Mouse (Mus musculus) embryonic stem cell, embryonic (primary cell): ENCODE measurements around the gene Mblac1.
"Not testable (repeated sequence)": the region's sequence is repeated elsewhere in the genome, so short reads cannot be mapped to it uniquely, and the experiment has no call there.

Experiments used
- CTCF ChIA-PET, 4 experiments: fragments of 300-600 bp in 2 of 4; fragments of 350-600 bp in 2 of 4; sonication (Branson Sonifier 250); formaldehyde crosslinking; loops; one replicate each; lab custom pipeline; 2022; ENCODE audit warnings: inconsistent platforms in 2 of 4; lab: Charles Lee
- POLR2A ChIA-PET, 4 experiments: fragments of 300-600 bp in 2 of 4; fragments of 350-600 bp in 2 of 4; sonication (Branson Sonifier 250); formaldehyde crosslinking; loops; one replicate each; lab custom pipeline; 2022; ENCODE audit warnings: antibody characterized with exemption in 4 of 4, inconsistent platforms in 1 of 4; lab: Charles Lee

Mblac1 gene

GRCm38 (mm10) chr5:138194755-138195345, 736 bp downstream of the Mblac1 start:
- POLR2A ChIA-PET = interaction anchor here in 2 of 4 experiments (0.6 to 2.6 kb wide), 19 partner anchors 8 to 1092 kb away, joined by 3 to 14 read pairs (median 5); partner anchors contain the start of genes Cops6 (in 2 of the 2), Cnpy4 (in 1 of the 2), Mcm7 (in 1 of the 2) and Taf6 (in 1 of the 2)
- CTCF ChIA-PET = no interaction called here

- ChIA-PET CTCF (no interaction called here), POLR2A (interaction anchor here in 2 of 4 experiments (0.6 to 2.6 kb wide), 15 partner anchors 8 to 1093 kb away, joined by 3 to 12 read pairs (median 5); partner anchors contain the start of genes Cops6 (in 2 of the 2), Cnpy4 (in 1 of the 2), Mcm7 (in 1 of the 2) and Taf6 (in 1 of the 2))
Observed at GRCm38 (mm10) chr5:138195463-138195862, 1.3 kb downstream of the Mblac1 start.

- ChIA-PET CTCF (interaction anchor here in 2 of 4 experiments (0.6 to 1.6 kb wide), 11 partner anchors 8 to 1610 kb away, joined by 3 to 8 read pairs (median 4); partner anchors contain the start of genes Cnpy4 (in 1 of the 2) and Taf6 (in 1 of the 2)), POLR2A (interaction anchor here in 2 of 4 experiments (0.6 to 0.9 kb wide), 3 partner anchors 81 to 1514 kb away, joined by 3 to 6 read pairs (median 3); no protein-coding TSS in a partner anchor)
Observed at GRCm38 (mm10) chr5:138199576-138199975, 5.5 kb downstream of the Mblac1 start.

GRCm38 (mm10) chr5:138202086-138202485, 8.0 kb downstream of the Mblac1 start:
- CTCF ChIA-PET = no interaction called here
- POLR2A ChIA-PET = interaction anchor here in 1 of 4 experiments (1.5 kb wide), 1 partner anchor 32 kb away, joined by 3 read pairs; no protein-coding TSS in a partner anchor

- CTCF ChIA-PET = interaction anchor here in 2 of 4 experiments (0.6 to 1.2 kb wide), 2 partner anchors 23 to 76 kb away, joined by 3 read pairs; no protein-coding TSS in a partner anchor
- POLR2A ChIA-PET = interaction anchor here in 1 of 4 experiments (0.6 kb wide), 1 partner anchor 14 kb away, joined by 3 read pairs; no protein-coding TSS in a partner anchor
Observed at GRCm38 (mm10) chr5:138207253-138207652, 13.1 kb downstream of the Mblac1 start.

- ChIA-PET CTCF (interaction anchor here in 3 of 4 experiments (0.6 to 1.2 kb wide), 4 partner anchors 20 to 511 kb away, joined by 3 read pairs; no protein-coding TSS in a partner anchor), POLR2A (no interaction called here)
Observed at GRCm38 (mm10) chr5:138207873-138208272, 13.8 kb downstream of the Mblac1 start.

GRCm38 (mm10) chr5:138216632-138217031, 22.5 kb downstream of the Mblac1 start:
- CTCF ChIA-PET = interaction anchor here in 2 of 4 experiments (0.6 kb wide), 2 partner anchors 430 to 622 kb away, joined by 3 to 4 read pairs; no protein-coding TSS in a partner anchor
- POLR2A ChIA-PET = not testable (repeated sequence)

- ChIA-PET CTCF (interaction anchor here in 2 of 4 experiments (2.8 to 3.3 kb wide), 2 partner anchors 10 to 11 kb away, joined by 15 to 16 read pairs; no protein-coding TSS in a partner anchor), POLR2A (interaction anchor here in 3 of 4 experiments (0.6 to 1.7 kb wide), 4 partner anchors 10 to 106 kb away, joined by 3 to 8 read pairs (median 6); no protein-coding TSS in a partner anchor)
Observed at GRCm38 (mm10) chr5:138219864-138220263, 25.8 kb downstream of the Mblac1 start.

- CTCF ChIA-PET = interaction anchor here (0.6 to 3.3 kb wide), 22 partner anchors 8 to 525 kb away, joined by 3 to 16 read pairs (median 4); partner anchors contain the start of genes Lamtor4 (in 1 of the 4), Zfp113 (in 1 of the 4) and Zfp68 (in 1 of the 4)
- POLR2A ChIA-PET = interaction anchor here in 1 of 4 experiments (1.1 kb wide), 1 partner anchor 15 kb away, joined by 3 read pairs; no protein-coding TSS in a partner anchor
Observed at GRCm38 (mm10) chr5:138222111-138222510, 28.0 kb downstream of the Mblac1 start.

- ChIA-PET POLR2A (interaction anchor here in 1 of 4 experiments (0.6 to 0.7 kb wide), 2 partner anchors 29 to 122 kb away, joined by 3 read pairs; no protein-coding TSS in a partner anchor), CTCF (interaction anchor here (0.6 to 3.3 kb wide), 6 partner anchors 7 to 435 kb away, joined by 3 to 15 read pairs (median 4); partner anchors contain the start of gene Zfp113 (in 1 of the 4))
Observed at GRCm38 (mm10) chr5:138223287-138223686, 29.2 kb downstream of the Mblac1 start.

GRCm38 (mm10) chr5:138225700-138226099, 31.6 kb downstream of the Mblac1 start, which contains the start of gene Nxpe5:
Nxpe5 (plus strand) TSS chr5:138225898.
- ChIA-PET POLR2A (no interaction called here), CTCF (interaction anchor here in 2 of 4 experiments (0.6 to 0.8 kb wide), 2 partner anchors 25 to 50 kb away, joined by 3 read pairs; no protein-coding TSS in a partner anchor)

GRCm38 (mm10) chr5:138226491-138226890, 32.4 kb downstream of the Mblac1 start:
- ChIA-PET CTCF (interaction anchor here in 1 of 4 experiments (0.6 kb wide), 1 partner anchor 49 kb away, joined by 3 read pairs; no protein-coding TSS in a partner anchor), POLR2A (no interaction called here)

- ChIA-PET CTCF (interaction anchor here in 3 of 4 experiments (0.7 to 1.2 kb wide), 7 partner anchors 10 to 430 kb away, joined by 3 to 4 read pairs (median 3); partner anchors contain the start of gene Zfp113 (in 1 of the 3)), POLR2A (interaction anchor here in 1 of 4 experiments (0.8 to 1.2 kb wide), 4 partner anchors 33 to 395 kb away, joined by 3 to 4 read pairs (median 4); partner anchors contain the start of genes A430033K04Rik, Cops6 and Mblac1)
Observed at GRCm38 (mm10) chr5:138227367-138227766, 33.3 kb downstream of the Mblac1 start.

- POLR2A ChIA-PET = interaction anchor here in 1 of 4 experiments (0.8 to 1.2 kb wide), 4 partner anchors 33 to 395 kb away, joined by 3 to 4 read pairs (median 4); partner anchors contain the start of genes A430033K04Rik, Cops6 and Mblac1
- CTCF ChIA-PET = interaction anchor here (0.6 to 1.4 kb wide), 10 partner anchors 9 to 430 kb away, joined by 3 to 6 read pairs (median 3); partner anchors contain the start of genes BC037034 (in 1 of the 4) and Zfp113 (in 1 of the 4)
Observed at GRCm38 (mm10) chr5:138228026-138228425, 33.9 kb downstream of the Mblac1 start.

- POLR2A ChIA-PET = interaction anchor here in 2 of 4 experiments (0.6 to 2.2 kb wide), 4 partner anchors 9 to 52 kb away, joined by 3 to 7 read pairs (median 4); partner anchors contain the start of gene Lamtor4 (in 2 of the 2)
- CTCF ChIA-PET = interaction anchor here in 3 of 4 experiments (0.6 to 2.6 kb wide), 6 partner anchors 8 to 326 kb away, joined by 3 to 16 read pairs (median 4); partner anchors contain the start of gene Zfp113 (in 1 of the 3)
Observed at GRCm38 (mm10) chr5:138229511-138229910, 35.4 kb downstream of the Mblac1 start.

GRCm38 (mm10) chr5:138233778-138234177, 39.7 kb downstream of the Mblac1 start:
- ChIA-PET CTCF (no interaction called here), POLR2A (no interaction called here)

GRCm38 (mm10) chr5:138234224-138234623, 40.1 kb downstream of the Mblac1 start:
- POLR2A ChIA-PET = no interaction called here

GRCm38 (mm10) chr5:138241511-138241910, 47.4 kb downstream of the Mblac1 start:
- ChIA-PET CTCF (interaction anchor here in 1 of 4 experiments (0.8 kb wide), 1 partner anchor 433 kb away, joined by 3 read pairs; no protein-coding TSS in a partner anchor), POLR2A (interaction anchor here in 1 of 4 experiments (3.2 kb wide), 1 partner anchor 14 kb away, joined by 13 read pairs; the partner anchor contains the start of gene Lamtor4)

More at GRCm38 (mm10) chr5:138234224-138234623, 40.1 kb downstream of the Mblac1 start:
- CTCF ChIA-PET = no interaction called here
